Mouse (Mus musculus): ENCODE measurements around the gene Gdpd5.

DNA sequence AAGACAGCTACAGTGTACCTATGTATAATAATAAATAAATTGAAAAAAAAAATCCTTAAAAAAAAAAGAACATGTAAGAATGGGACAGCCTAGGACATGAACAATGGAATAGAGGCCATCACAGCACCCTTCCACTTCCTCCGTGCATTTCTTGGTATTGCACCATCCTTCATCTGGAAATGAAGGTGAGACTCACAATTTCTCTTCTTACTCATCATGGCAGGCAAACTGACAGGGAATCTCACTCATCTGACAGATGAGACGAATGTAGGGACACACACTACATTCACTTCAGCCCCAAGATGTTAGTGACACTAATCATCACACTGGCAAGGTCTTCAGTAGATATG, 94.3 kb downstream of the Gdpd5 start:
- TF ChIP-seq CTCF (IDR thresholded peaks at IDR 0.05; ENCODE audit: borderline replicate concordance, control insufficient read depth, extremely low read depth, insufficient read depth, low read length, poor library complexity), result no peak
- TF ChIP-seq POLR2A (IDR thresholded peaks at IDR 0.05; ENCODE audit: control insufficient read depth, extremely low read depth, insufficient read depth, low read length, poor library complexity), result no peak
